Mouse (Mus musculus) thymus, adult 2 months (tissue): ENCODE results near the gene Adamtsl3.

Source experiments
- CTCF ChIP-seq: fragments of 200-500 bp; IDR thresholded peaks from 2 replicates; pipeline ENCODE4 v1.5.1; 2012; ENCODE audit warnings: mild to moderate bottlenecking, control low read depth, low read length, moderate library complexity, borderline replicate concordance; ENCODE audit not compliant: control insufficient read depth, poor library complexity, insufficient read depth; ENCODE audit errors: extremely low read depth
- POLR2A ChIP-seq: fragments of 200-500 bp; IDR thresholded peaks from 2 replicates; pipeline ENCODE4 v1.6.1; 2012; ENCODE audit warnings: mild to moderate bottlenecking, low read length, control low read depth, moderate library complexity; ENCODE audit not compliant: control insufficient read depth, poor library complexity, insufficient read depth; ENCODE audit errors: extremely low read depth

- no peak for TF ChIP-seq POLR2A
- no peak for TF ChIP-seq CTCF
Measured at GRCm38 (mm10) chr7:82394435-82395186, 59.1 kb downstream of the Adamtsl3 start.
